Mouse (Mus musculus): Measurements from ENCODE around the gene Ngef. TPM values are rescaled to one million over a fixed set of nuclear protein-coding genes. Genes with fewer than 3 reads are reported as not detected.

Gene Ngef
- polyA plus RNA-seq, 1 experiment: 16.7 TPM

Other genes starting within 250 kb of the Ngef start
- gene Gigyf2, start 246.9 kb downstream of the Ngef start, polyA plus RNA-seq (2012; rRNA removed): 22.9 and 35.6 TPM in 2 replicates
- 2.8 and 18.9 TPM in 2 replicates for gene Kcnj13, start 179.1 kb downstream of the Ngef start, polyA plus RNA-seq (2012; rRNA removed)
- 0.19 TPM in 1 of 2 replicates, not detected in the other for gene Snorc, start 103.6 kb downstream of the Ngef start, polyA plus RNA-seq (2012; rRNA removed)
- 2.1 and 2.3 TPM in 2 replicates for gene Neu2, start 64.0 kb downstream of the Ngef start, polyA plus RNA-seq (2012; rRNA removed)
- gene Inpp5d, start 46.4 kb upstream of the Ngef start, polyA plus RNA-seq (2012; rRNA removed): 21.1 and 31.7 TPM in 2 replicates
- gene Atg16l1, start 182.0 kb upstream of the Ngef start, polyA plus RNA-seq (2012; rRNA removed): 16.2 and 19.1 TPM in 2 replicates
- gene Sag, start 229.8 kb upstream of the Ngef start, polyA plus RNA-seq (2012; rRNA removed): 0.16 and 0.45 TPM in 2 replicates